Mouse (Mus musculus) lung, postnatal 0 days (tissue): ENCODE results near the gene Adamts16. TPM values are rescaled to one million over a fixed set of nuclear protein-coding genes. Genes with fewer than 3 reads are reported as not detected.
A peak's percentile ranks its signal among the peaks of the same experiment; 100 is the strongest.

Experiments
- ATAC-seq: fragments of 200-750 bp; cut with Nextera tagmentation; 2 replicates; pipeline ENCODE4 v1.8.0; 2017; ENCODE audit warnings: moderate library complexity
- DNase-seq: peaks from one replicate; pipeline ENCODE4 v3.0.0-alpha.2; 2016; ENCODE audit warnings: low spot score
- H3K27ac ChIP-seq: fragments of 300-500 bp; sonication (generic); 2 replicates; pipeline ENCODE4 v1.5.1; 2014; ENCODE audit warnings: antibody characterized with exemption, mild to moderate bottlenecking, low read length, mixed read lengths
- H3K27me3 ChIP-seq: fragments of 300-500 bp; sonication (generic); replicated peaks from 2 replicates; pipeline ENCODE4 v1.6.1; 2014; ENCODE audit warnings: low read length, mixed read lengths; ENCODE audit not compliant: insufficient read depth
- H3K36me3 ChIP-seq: fragments of 300-500 bp; sonication (generic); 2 replicates; pipeline ENCODE4 v1.6.1; 2014; ENCODE audit warnings: low read length, mixed read lengths; ENCODE audit not compliant: insufficient read depth
- H3K4me1 ChIP-seq: fragments of 300-500 bp; sonication (generic); 2 replicates; pipeline ENCODE4 v1.6.1; 2014; ENCODE audit warnings: antibody characterized with exemption, low read depth, low read length, mixed read lengths; ENCODE audit not compliant: insufficient read depth
- H3K4me2 ChIP-seq: fragments of 300-500 bp; sonication (generic); replicated peaks from 2 replicates; pipeline ENCODE4 v1.6.1; 2014; ENCODE audit warnings: low read depth, mild to moderate bottlenecking, low read length, moderate library complexity, mixed read lengths
- H3K4me3 ChIP-seq: fragments of 300-500 bp; sonication (generic); 2 replicates; pipeline ENCODE4 v1.5.1; 2014; ENCODE audit warnings: low read depth, low read length
- H3K9ac ChIP-seq: fragments of 300-500 bp; sonication (generic); replicated peaks from 2 replicates; pipeline ENCODE4 v1.6.1; 2014; ENCODE audit warnings: low read depth, mild to moderate bottlenecking
- H3K9me3 ChIP-seq: fragments of 300-500 bp; sonication (generic); 2 replicates; pipeline ENCODE4 v1.6.1; 2016; ENCODE audit warnings: low read length, mixed read lengths
- CTCF ChIP-seq: IDR thresholded peaks from 2 replicates; pipeline ENCODE4 v1.5.1; 2016; ENCODE audit warnings: antibody characterized with exemption, mild to moderate bottlenecking
- EP300 ChIP-seq: IDR thresholded peaks from 2 replicates; pipeline ENCODE4 v1.6.1; 2016; ENCODE audit warnings: antibody characterized with exemption, mild to moderate bottlenecking, control low read depth
- WGBS: fragments of 180-500 bp; shearing (Covaris S2); extraction: QIAGEN DNeasy Blood & Tissue Kit; methylation state at CpG from one replicate; pipeline ENCODE4 v1.1.7; 2014; 5-methylcytosine and 5-hydroxymethylcytosine counted together
- polyA plus RNA-seq: library from polyadenylated mRNA; unstranded; fragments of >200 nt; fragmentation: Nextera tagmentation; extraction: Ambion mirVana; gene quantifications from 2 replicates; pipeline ENCODE4 v1.2.1, GENCODE M21; 2015

The Adamts16 gene
- polyA plus RNA-seq, 1 experiment from 2014 or later = not detected

- Histone ChIP-seq H3K27me3 (no peaks in the 10 kb centered on the region), H3K9me3 (no peaks in the 10 kb centered on the region), H3K4me2 (no peak overlapping the region), H3K4me3 (no peak overlapping the region), H3K27ac (no peak overlapping the region), H3K4me1 (no peaks in the 10 kb centered on the region), H3K36me3 (no peaks in the 10 kb centered on the region), H3K9ac (no peak overlapping the region)
- 79% methylated on average over 7 of the region's 7 CpGs for WGBS
- ATAC-seq (no peak), DNase-seq (no peak)
- no peak for TF ChIP-seq CTCF
- no peak for TF ChIP-seq EP300
Observed at GRCm38 (mm10) chr13:70714081-70714775, 127.4 kb downstream of the Adamts16 start.

- WGBS = 68% methylated on average over 5 of the region's 5 CpGs
- no peak for TF ChIP-seq EP300
- TF ChIP-seq CTCF = no peak
- ATAC-seq (no peak), DNase-seq (no peak)
- no peak overlapping the region for H3K4me3 ChIP-seq
- no peaks in the 10 kb centered on the region for H3K27me3 ChIP-seq
- no peaks in the 10 kb centered on the region for H3K9me3 ChIP-seq
- H3K27ac ChIP-seq = no peak overlapping the region
- H3K9ac ChIP-seq = no peak overlapping the region
- no peak overlapping the region for H3K4me2 ChIP-seq
- H3K4me1 ChIP-seq = no peaks in the 10 kb centered on the region
- H3K36me3 ChIP-seq = no peaks in the 10 kb centered on the region
Observed at GRCm38 (mm10) chr13:70713331-70713730, 128.3 kb downstream of the Adamts16 start.

GRCm38 (mm10) chr13:70707158-70707854 lies 134.3 kb downstream of the Adamts16 start:
- H3K4me2 ChIP-seq = no peak overlapping the region
- no peak overlapping the region for H3K4me3 ChIP-seq
- no peak overlapping the region for H3K27ac ChIP-seq
- DNase-seq (no peak), ATAC-seq (no peak)
- H3K4me1 ChIP-seq = no peaks in the 10 kb centered on the region
- 86% methylated on average over 5 of the region's 5 CpGs for WGBS
- no peaks in the 10 kb centered on the region for H3K36me3 ChIP-seq
- no peak overlapping the region for H3K9ac ChIP-seq
- H3K27me3 ChIP-seq = no peaks in the 10 kb centered on the region
- H3K9me3 ChIP-seq = no peaks in the 10 kb centered on the region
- TF ChIP-seq EP300 (no peak), CTCF (no peak)

GRCm38 (mm10) chr13:70702904-70703303 lies 138.7 kb downstream of the Adamts16 start:
- ATAC-seq = no peak
- no peaks in the 10 kb centered on the region for H3K9me3 ChIP-seq
- H3K27ac ChIP-seq = no peak overlapping the region
- 15% methylated on average over 4 of the region's 4 CpGs for WGBS
- no peak overlapping the region for H3K4me2 ChIP-seq
- H3K4me3 ChIP-seq = no peak overlapping the region
- H3K27me3 ChIP-seq = no peaks in the 10 kb centered on the region
- no peak overlapping the region for H3K9ac ChIP-seq
- no peaks in the 10 kb centered on the region for H3K36me3 ChIP-seq
- DNase-seq = no peak
- TF ChIP-seq CTCF (no peak), EP300 (no peak)
- no peaks in the 10 kb centered on the region for H3K4me1 ChIP-seq

GRCm38 (mm10) chr13:70698812-70699387 lies 142.7 kb downstream of the Adamts16 start:
- H3K9ac ChIP-seq = no peak overlapping the region
- 63% methylated on average over 4 of the region's 4 CpGs for WGBS
- H3K9me3 ChIP-seq = no peaks in the 10 kb centered on the region
- H3K4me2 ChIP-seq = no peak overlapping the region
- DNase-seq (no peak), ATAC-seq (no peak)
- TF ChIP-seq EP300 (no peak), CTCF (no peak)
- H3K36me3 ChIP-seq = no peaks in the 10 kb centered on the region
- no peak overlapping the region for H3K27ac ChIP-seq
- no peak overlapping the region for H3K4me3 ChIP-seq
- H3K4me1 ChIP-seq = no peaks in the 10 kb centered on the region
- H3K27me3 ChIP-seq = no peaks in the 10 kb centered on the region

GRCm38 (mm10) chr13:70689452-70689960 lies 152.1 kb downstream of the Adamts16 start:
- 25% methylated on average over 2 of the region's 2 CpGs for WGBS
- DNase-seq = peak; percentile 59
- no peak overlapping the region for H3K9ac ChIP-seq
- H3K9me3 ChIP-seq = no peaks in the 10 kb centered on the region
- peak; percentile 54 for ATAC-seq
- H3K27ac ChIP-seq = no peak overlapping the region
- H3K4me3 ChIP-seq = no peak overlapping the region
- H3K36me3 ChIP-seq = no peaks in the 10 kb centered on the region
- H3K27me3 ChIP-seq = no peaks in the 10 kb centered on the region
- TF ChIP-seq EP300 (peak; percentile 63), CTCF (no peak)
- H3K4me1 ChIP-seq = 0 out of 2 replicates have a peak, but pooled peaks cover 3% of the 10 kb centered on the region
- H3K4me2 ChIP-seq = no peak overlapping the region
